Mouse (Mus musculus) embryonic facial prominence, embryonic 13.5 days (tissue): ENCODE measurements around the gene Aatk. TPM values are rescaled to one million over a fixed set of nuclear protein-coding genes. Genes with fewer than 3 reads are reported as not detected.

Experiments
- ATAC-seq: fragments of 200-750 bp; cut with Nextera tagmentation; 2 replicates; pipeline ENCODE4 v1.8.0; 2017; ENCODE audit warnings: low read depth; ENCODE audit not compliant: insufficient number of reproducible peaks, insufficient read depth, low FRiP score, low TSS enrichment
- H3K27ac ChIP-seq: fragments of 300-500 bp; sonication (generic); 2 replicates; pipeline ENCODE4 v1.5.1; 2015; ENCODE audit warnings: moderate library complexity, mild to moderate bottlenecking, inconsistent platforms
- H3K27me3 ChIP-seq: fragments of 300-500 bp; sonication (generic); 2 replicates; pipeline ENCODE4 v1.6.1; 2015; ENCODE audit warnings: mild to moderate bottlenecking, inconsistent platforms
- H3K36me3 ChIP-seq: fragments of 300-500 bp; sonication (generic); 2 replicates; pipeline ENCODE4 v1.6.1; 2015; ENCODE audit warnings: mild to moderate bottlenecking, inconsistent platforms
- H3K4me1 ChIP-seq: fragments of 300-500 bp; sonication (generic); 2 replicates; pipeline ENCODE4 v1.6.1; 2015; ENCODE audit warnings: inconsistent platforms
- H3K4me2 ChIP-seq: fragments of 300-500 bp; sonication (generic); 2 replicates; pipeline ENCODE4 v1.6.1; 2015; ENCODE audit warnings: moderate library complexity, mild to moderate bottlenecking, inconsistent platforms
- H3K4me3 ChIP-seq: fragments of 300-500 bp; sonication (generic); 2 replicates; pipeline ENCODE4 v1.5.1; 2015; ENCODE audit warnings: mild to moderate bottlenecking, inconsistent platforms
- H3K9ac ChIP-seq: fragments of 300-500 bp; sonication (generic); 2 replicates; pipeline ENCODE4 v1.6.1; 2015; ENCODE audit warnings: mild to moderate bottlenecking, inconsistent platforms
- H3K9me3 ChIP-seq: fragments of 300-500 bp; sonication (generic); 2 replicates; pipeline ENCODE4 v1.6.1; 2016; ENCODE audit warnings: inconsistent platforms
- WGBS: fragments of 180-500 bp; shearing (Covaris S2); methylation state at CpG from one replicate; pipeline ENCODE4 v1.1.7; 2015; ENCODE audit warnings: mixed read lengths; 5-methylcytosine and 5-hydroxymethylcytosine counted together
- polyA plus RNA-seq: library from polyadenylated mRNA; unstranded; fragments of >200 nt; fragmentation: Nextera tagmentation; extraction: Ambion mirVana; gene quantifications from 2 replicates; pipeline ENCODE4 v1.2.1, GENCODE M21; 2015

The Aatk gene
- polyA plus RNA-seq: 3.6 and 3.7 TPM in 2 replicates

GRCm38 (mm10) chr11:120046553-120047191 is at the start of gene Aatk:
Gene Aatk (minus strand): TSS chr11:120047167.
- Histone ChIP-seq H3K4me3 (peak within 1 kb of the TSS; percentile 68), H3K27ac (no peak within 1 kb of the TSS), H3K27me3 (peaks cover 43% of the 10 kb centered on the region), H3K36me3 (no peaks in the 10 kb centered on the region), H3K9me3 (no peaks in the 10 kb centered on the region), H3K9ac (peak within 1 kb of the TSS; percentile 77), H3K4me2 (peak within 1 kb of the TSS; percentile 94), H3K4me1 (peaks cover 38% of the 10 kb centered on the region)
- 1% methylated on average over 63 of the region's 63 CpGs for WGBS
- no peak for ATAC-seq

DNA sequence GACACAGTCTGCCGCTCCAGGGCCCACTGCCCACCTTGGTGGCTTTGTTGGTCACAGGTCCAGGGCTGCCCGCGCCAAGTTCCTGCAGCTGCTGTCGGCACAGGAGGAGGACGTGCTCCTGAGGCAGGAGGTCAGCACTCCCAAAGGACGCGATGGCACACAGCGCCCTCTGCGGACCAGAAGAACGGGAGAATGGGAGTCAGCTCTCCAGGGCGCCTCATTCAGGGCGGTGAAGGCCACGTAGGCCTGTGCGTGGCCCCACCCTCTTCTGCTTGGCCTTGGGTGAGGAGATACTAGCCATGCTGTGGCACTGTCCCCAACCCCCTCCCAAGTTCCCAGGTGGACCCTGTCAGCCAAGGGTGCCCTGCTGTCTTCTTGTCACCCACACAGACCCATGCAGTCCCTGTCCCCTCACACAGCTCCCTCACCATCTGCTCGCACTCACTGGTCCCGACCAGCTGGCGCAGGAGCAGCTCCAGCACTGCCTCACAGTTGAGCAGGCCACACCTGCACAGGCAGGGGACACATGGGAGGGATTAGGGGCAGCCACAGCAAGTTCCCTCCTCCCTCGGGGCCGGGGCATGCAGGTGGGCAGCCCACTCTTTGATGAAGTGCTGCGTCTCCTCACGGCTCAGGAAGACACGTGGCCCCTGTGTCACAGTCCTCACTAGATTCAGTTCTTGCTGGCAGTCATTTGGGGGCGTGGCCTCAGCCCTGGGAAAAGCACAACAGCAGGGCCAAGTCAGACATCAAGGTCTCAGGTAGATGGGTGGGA is 46.0 kb upstream of the Aatk start:
- Histone ChIP-seq H3K4me3 (no peak overlapping the region), H3K9ac (no peak overlapping the region), H3K9me3 (no peaks in the 10 kb centered on the region), H3K36me3 (peaks cover 64% of the 10 kb centered on the region), H3K4me1 (peaks cover 8% of the 10 kb centered on the region), H3K27ac (no peak overlapping the region), H3K4me2 (no peak overlapping the region), H3K27me3 (no peaks in the 10 kb centered on the region)
- WGBS: 73% methylated on average over 23 of the region's 23 CpGs
- ATAC-seq: no peak

- Histone ChIP-seq H3K9ac (no peak overlapping the region), H3K27ac (no peak overlapping the region), H3K4me3 (no peak overlapping the region), H3K4me1 (peaks cover 5% of the 10 kb centered on the region), H3K36me3 (peaks cover 55% of the 10 kb centered on the region), H3K27me3 (no peaks in the 10 kb centered on the region), H3K9me3 (no peaks in the 10 kb centered on the region), H3K4me2 (no peak overlapping the region)
- WGBS: 91% methylated on average over 4 of the region's 4 CpGs
- ATAC-seq: no peak
Observed at GRCm38 (mm10) chr11:120090661-120091060, 43.7 kb upstream of the Aatk start.

DNA sequence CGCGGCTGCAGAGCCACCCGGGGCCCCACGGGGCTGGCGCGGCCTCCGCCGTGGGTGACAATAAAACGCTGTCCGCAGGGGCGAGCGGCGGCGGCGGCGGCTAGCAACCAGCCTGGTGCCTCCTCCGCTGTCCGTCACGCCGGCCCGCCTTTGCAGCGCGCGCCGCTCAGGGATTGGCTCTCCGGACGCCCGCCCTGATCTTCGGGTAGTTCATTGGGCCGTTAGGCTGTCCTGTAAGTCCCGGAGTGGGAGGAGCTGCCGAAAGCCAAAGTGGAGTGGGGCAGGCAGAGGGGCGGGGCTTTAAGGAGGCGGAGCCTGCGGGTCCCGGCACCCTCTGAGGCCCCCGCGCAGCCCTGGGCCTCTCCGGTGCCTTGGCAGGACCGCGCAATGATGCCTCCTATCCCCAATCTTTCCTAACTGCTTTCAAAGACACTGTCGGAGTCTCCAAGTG is 39.8 kb upstream of the Aatk start, which contains the start of gene Cep131:
Gene Cep131, minus strand, starts transcription at position 126 of the 451 bp plus-strand sequence.
- Histone ChIP-seq H3K36me3 (peaks cover 39% of the 10 kb centered on the region), H3K4me3 (peak within 1 kb of the TSS; percentile 94), H3K27me3 (no peaks in the 10 kb centered on the region), H3K4me1 (peaks cover 17% of the 10 kb centered on the region), H3K9me3 (no peaks in the 10 kb centered on the region), H3K4me2 (peak within 1 kb of the TSS; percentile 97), H3K27ac (peak within 1 kb of the TSS; percentile 78), H3K9ac (peak within 1 kb of the TSS; percentile 94)
- ATAC-seq: peak; percentile 98
- whole genome bisulfite sequencing: under 1% methylated on average over 41 of the region's 42 CpGs

- Histone ChIP-seq H3K36me3 (peaks cover 39% of the 10 kb centered on the region), H3K9me3 (no peaks in the 10 kb centered on the region), H3K27me3 (no peaks in the 10 kb centered on the region), H3K27ac (peak overlapping the region; percentile 78), H3K4me1 (peaks cover 17% of the 10 kb centered on the region), H3K4me3 (peak overlapping the region; percentile 94), H3K4me2 (peak overlapping the region; percentile 97), H3K9ac (peak overlapping the region; percentile 94)
- ATAC-seq: peak; percentile 16; the same call in 1 of the 2 replicates
- WGBS: under 1% methylated on average over 25 of the region's 25 CpGs
Observed at GRCm38 (mm10) chr11:120085891-120086627, 39.1 kb upstream of the Aatk start.

- Histone ChIP-seq H3K36me3 (peaks cover 84% of the 10 kb centered on the region), H3K4me2 (no peak overlapping the region), H3K9ac (no peak overlapping the region), H3K4me3 (no peak overlapping the region), H3K27ac (no peak overlapping the region), H3K27me3 (no peaks in the 10 kb centered on the region), H3K4me1 (peaks cover 16% of the 10 kb centered on the region), H3K9me3 (no peaks in the 10 kb centered on the region)
- no peak for ATAC-seq
- WGBS: 82% methylated on average over 6 of the region's 6 CpGs
Observed at GRCm38 (mm10) chr11:120080282-120080681, 33.3 kb upstream of the Aatk start.

- Histone ChIP-seq H3K4me1 (peaks cover 15% of the 10 kb centered on the region), H3K36me3 (peaks cover 97% of the 10 kb centered on the region)
- 79% methylated on average over 3 of the region's 3 CpGs for WGBS
Observed at GRCm38 (mm10) chr11:120076191-120076590, 29.2 kb upstream of the Aatk start.

GRCm38 (mm10) chr11:120072986-120073647 is 26.1 kb upstream of the Aatk start:
- Histone ChIP-seq H3K4me3 (no peak overlapping the region), H3K4me1 (peaks cover 22% of the 10 kb centered on the region), H3K27me3 (no peaks in the 10 kb centered on the region), H3K36me3 (peaks cover 97% of the 10 kb centered on the region), H3K4me2 (no peak overlapping the region), H3K9me3 (no peaks in the 10 kb centered on the region), H3K9ac (no peak overlapping the region), H3K27ac (no peak overlapping the region)
- ATAC-seq: no peak
- 92% methylated on average over 9 of the region's 9 CpGs for WGBS

More at GRCm38 (mm10) chr11:120076191-120076590, 29.2 kb upstream of the Aatk start:
- H3K9ac ChIP-seq: 0 out of 2 replicates have a peak overlapping the region, but pooled peaks have one; percentile 36
- H3K4me2 ChIP-seq: no peak overlapping the region
- no peaks in the 10 kb centered on the region for H3K27me3 ChIP-seq
- no peak for ATAC-seq
- H3K9me3 ChIP-seq: no peaks in the 10 kb centered on the region
- no peak overlapping the region for H3K27ac ChIP-seq
- no peak overlapping the region for H3K4me3 ChIP-seq

DNA sequence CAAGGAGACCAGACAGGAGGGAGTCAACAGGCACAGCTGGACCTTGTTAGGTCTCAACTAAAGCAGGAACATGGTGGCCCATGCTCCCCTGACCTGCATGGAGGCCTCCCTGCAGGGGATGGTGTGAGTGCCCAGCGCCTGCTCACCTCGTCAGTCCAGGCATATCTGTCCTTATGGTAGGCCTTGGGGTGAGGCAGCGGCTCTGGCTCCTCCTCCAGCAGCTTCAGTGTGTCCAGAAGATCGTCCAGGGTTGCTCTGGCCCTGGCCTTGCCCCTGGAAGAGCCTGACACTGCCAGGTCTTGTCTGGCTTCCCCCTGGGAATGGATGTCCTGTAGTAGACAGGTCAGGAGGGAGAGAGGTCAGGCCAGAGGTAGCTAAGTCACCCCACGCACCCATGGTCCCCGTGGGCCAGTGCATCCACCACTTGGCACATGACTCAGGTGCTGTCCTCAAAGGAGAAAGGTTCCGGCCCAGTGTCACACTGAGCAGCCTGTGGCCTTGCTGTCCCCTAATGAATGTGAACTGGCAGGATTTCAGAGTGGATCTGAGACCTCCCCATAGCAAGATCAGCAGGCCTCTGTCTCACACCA is 24.9 kb upstream of the Aatk start:
- peaks cover 22% of the 10 kb centered on the region for H3K4me1 ChIP-seq
- no peaks in the 10 kb centered on the region for H3K9me3 ChIP-seq
- no peak overlapping the region for H3K4me2 ChIP-seq
- peaks cover 98% of the 10 kb centered on the region for H3K36me3 ChIP-seq
- no peak for ATAC-seq
- H3K4me3 ChIP-seq: no peak overlapping the region
- 71% methylated on average over 7 of the region's 7 CpGs for WGBS
- 0 out of 2 replicates have a peak overlapping the region, but pooled peaks have one; percentile 44 for H3K9ac ChIP-seq
- no peak overlapping the region for H3K27ac ChIP-seq
- no peaks in the 10 kb centered on the region for H3K27me3 ChIP-seq

DNA sequence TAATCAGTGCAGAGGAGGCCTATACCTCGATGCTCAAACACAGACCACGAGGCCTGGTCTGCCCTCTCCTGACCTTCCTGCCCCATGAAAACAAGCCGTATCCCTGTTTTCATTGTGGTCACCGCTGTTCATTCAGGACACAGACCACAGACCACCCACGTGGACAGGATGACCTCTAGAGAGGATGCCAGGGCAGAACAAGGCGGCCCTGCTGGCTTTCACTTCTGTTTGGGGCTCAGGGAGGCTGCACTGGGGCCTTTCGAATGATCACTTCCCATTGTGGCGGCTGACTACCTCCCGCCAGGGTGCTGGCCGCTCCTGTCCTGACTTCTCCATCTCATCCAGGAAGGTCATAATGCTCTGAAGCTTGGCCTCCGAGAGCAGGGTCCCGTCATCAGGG is 24.1 kb upstream of the Aatk start:
- Histone ChIP-seq H3K4me3 (no peak overlapping the region), H3K27me3 (no peaks in the 10 kb centered on the region), H3K9me3 (no peaks in the 10 kb centered on the region), H3K4me2 (no peak overlapping the region), H3K27ac (no peak overlapping the region), H3K4me1 (peaks cover 22% of the 10 kb centered on the region), H3K9ac (no peak overlapping the region), H3K36me3 (peaks cover 98% of the 10 kb centered on the region)
- ATAC-seq: no peak
- 47% methylated on average over 12 of the region's 12 CpGs for WGBS
